Mouse (Mus musculus): ENCODE results near the gene Agbl4.
A peak's percentile ranks its signal among the peaks of the same experiment; 100 is the strongest.

Gene Agbl4

GRCm38 (mm10) chr4:111510129-111510528 lies 1112.7 kb downstream of the Agbl4 start:
- peak; percentile 17 for DNase-seq

GRCm38 (mm10) chr4:111513921-111514320 lies 1116.5 kb downstream of the Agbl4 start:
- no peak for DNase-seq

- DNase-seq = no peak
Observed at GRCm38 (mm10) chr4:111516136-111516535, 1118.7 kb downstream of the Agbl4 start.

GRCm38 (mm10) chr4:111517063-111517792 lies 1119.8 kb downstream of the Agbl4 start:
- DNase-seq = no peak

GRCm38 (mm10) chr4:111518191-111518590 lies 1120.7 kb downstream of the Agbl4 start:
- no peak for DNase-seq

- no peak for DNase-seq
Observed at GRCm38 (mm10) chr4:111519267-111519666, 1121.8 kb downstream of the Agbl4 start.

GRCm38 (mm10) chr4:111520006-111520405 lies 1122.5 kb downstream of the Agbl4 start:
- DNase-seq = no peak

- DNase-seq = no peak
Observed at GRCm38 (mm10) chr4:111522974-111523373, 1125.5 kb downstream of the Agbl4 start.

GRCm38 (mm10) chr4:111528961-111529360 lies 1131.5 kb downstream of the Agbl4 start:
- DNase-seq = no peak

- DNase-seq = no peak
Observed at GRCm38 (mm10) chr4:111529996-111530395, 1132.5 kb downstream of the Agbl4 start.

- no peak for DNase-seq
Observed at GRCm38 (mm10) chr4:111530537-111530936, 1133.1 kb downstream of the Agbl4 start.

GRCm38 (mm10) chr4:111544684-111545083 lies 1147.2 kb downstream of the Agbl4 start:
- no peak for DNase-seq

GRCm38 (mm10) chr4:111546009-111546408 lies 1148.5 kb downstream of the Agbl4 start:
- DNase-seq = no peak

GRCm38 (mm10) chr4:111555426-111555825 lies 1158.0 kb downstream of the Agbl4 start:
- DNase-seq = no peak

- no peak for DNase-seq
Observed at GRCm38 (mm10) chr4:111577087-111577773, 1179.8 kb downstream of the Agbl4 start.

GRCm38 (mm10) chr4:111579115-111579862 lies 1181.8 kb downstream of the Agbl4 start:
- DNase-seq = no peak

GRCm38 (mm10) chr4:111579863-111580224 lies 1182.4 kb downstream of the Agbl4 start:
- no peak for DNase-seq

GRCm38 (mm10) chr4:111580239-111580638 lies 1182.8 kb downstream of the Agbl4 start:
- no peak for DNase-seq

- no peak for DNase-seq
Observed at GRCm38 (mm10) chr4:111583562-111584237, 1186.2 kb downstream of the Agbl4 start.

- DNase-seq = no peak
Observed at GRCm38 (mm10) chr4:111584286-111584685, 1186.8 kb downstream of the Agbl4 start.

- no peak for DNase-seq
Observed at GRCm38 (mm10) chr4:111588211-111588610, 1190.8 kb downstream of the Agbl4 start.

- DNase-seq = no peak
Observed at GRCm38 (mm10) chr4:111589467-111590170, 1192.2 kb downstream of the Agbl4 start.
